Mouse (Mus musculus): ENCODE data around the gene Hddc3. TPM values are rescaled to one million over a fixed set of nuclear protein-coding genes. Genes with fewer than 3 reads are reported as not detected.

Hddc3 gene
- total RNA-seq, 1 experiment from 2014 or later = 6.6 TPM

GRCm38 (mm10) chr7:80365759-80366158 lies 22.9 kb downstream of the Hddc3 start:
- ATAC-seq (ENCODE audit: extremely low read depth, insufficient number of reproducible peaks, low FRiP score, poor library complexity, severe bottlenecking) = no peak

GRCm38 (mm10) chr7:80367232-80367631 lies 24.3 kb downstream of the Hddc3 start:
- no peak for ATAC-seq (ENCODE audit: extremely low read depth, insufficient number of reproducible peaks, low FRiP score, poor library complexity, severe bottlenecking)

- no peak for ATAC-seq (ENCODE audit: extremely low read depth, insufficient number of reproducible peaks, low FRiP score, poor library complexity, severe bottlenecking)
Measured at GRCm38 (mm10) chr7:80368009-80368408, 25.1 kb downstream of the Hddc3 start.

GRCm38 (mm10) chr7:80368635-80369421 lies 25.9 kb downstream of the Hddc3 start:
- ATAC-seq (ENCODE audit: extremely low read depth, insufficient number of reproducible peaks, low FRiP score, poor library complexity, severe bottlenecking) = peak; percentile 21

GRCm38 (mm10) chr7:80369461-80369860 lies 26.6 kb downstream of the Hddc3 start:
- ATAC-seq (ENCODE audit: extremely low read depth, insufficient number of reproducible peaks, low FRiP score, poor library complexity, severe bottlenecking) = peak; percentile 24; the same call in 1 of the 2 replicates

GRCm38 (mm10) chr7:80369967-80370431 lies 27.1 kb downstream of the Hddc3 start:
- ATAC-seq (ENCODE audit: extremely low read depth, insufficient number of reproducible peaks, low FRiP score, poor library complexity, severe bottlenecking) = no peak

GRCm38 (mm10) chr7:80370649-80371040 lies 27.7 kb downstream of the Hddc3 start:
- peak; percentile 39 for ATAC-seq (ENCODE audit: extremely low read depth, insufficient number of reproducible peaks, low FRiP score, poor library complexity, severe bottlenecking)

GRCm38 (mm10) chr7:80371041-80371751 lies 28.3 kb downstream of the Hddc3 start, which contains the start of gene Man2a2:
TSS of gene Man2a2 (minus strand) at chr7:80371375.
- ATAC-seq (ENCODE audit: extremely low read depth, insufficient number of reproducible peaks, low FRiP score, poor library complexity, severe bottlenecking) = no peak

- ATAC-seq (ENCODE audit: extremely low read depth, insufficient number of reproducible peaks, low FRiP score, poor library complexity, severe bottlenecking) = no peak
Measured at GRCm38 (mm10) chr7:80372166-80372565, 29.3 kb downstream of the Hddc3 start.

- ATAC-seq (ENCODE audit: extremely low read depth, insufficient number of reproducible peaks, low FRiP score, poor library complexity, severe bottlenecking) = no peak
Measured at GRCm38 (mm10) chr7:80372667-80373066, 29.8 kb downstream of the Hddc3 start.

- ATAC-seq (ENCODE audit: extremely low read depth, insufficient number of reproducible peaks, low FRiP score, poor library complexity, severe bottlenecking) = no peak
Measured at GRCm38 (mm10) chr7:80373352-80373751, 30.4 kb downstream of the Hddc3 start.

- no peak for ATAC-seq (ENCODE audit: extremely low read depth, insufficient number of reproducible peaks, low FRiP score, poor library complexity, severe bottlenecking)
Measured at GRCm38 (mm10) chr7:80373850-80374249, 30.9 kb downstream of the Hddc3 start.

GRCm38 (mm10) chr7:80374280-80374679 lies 31.4 kb downstream of the Hddc3 start:
- ATAC-seq (ENCODE audit: extremely low read depth, insufficient number of reproducible peaks, low FRiP score, poor library complexity, severe bottlenecking) = no peak

- no peak for ATAC-seq (ENCODE audit: extremely low read depth, insufficient number of reproducible peaks, low FRiP score, poor library complexity, severe bottlenecking)
Measured at GRCm38 (mm10) chr7:80374733-80375132, 31.8 kb downstream of the Hddc3 start.

- no peak for ATAC-seq (ENCODE audit: extremely low read depth, insufficient number of reproducible peaks, low FRiP score, poor library complexity, severe bottlenecking)
Measured at GRCm38 (mm10) chr7:80375376-80376039, 32.6 kb downstream of the Hddc3 start.

- no peak for ATAC-seq (ENCODE audit: extremely low read depth, insufficient number of reproducible peaks, low FRiP score, poor library complexity, severe bottlenecking)
Measured at GRCm38 (mm10) chr7:80376192-80376591, 33.3 kb downstream of the Hddc3 start.

- ATAC-seq (ENCODE audit: extremely low read depth, insufficient number of reproducible peaks, low FRiP score, poor library complexity, severe bottlenecking) = peak; percentile 55
Measured at GRCm38 (mm10) chr7:80377471-80377870, 34.6 kb downstream of the Hddc3 start.

- ATAC-seq (ENCODE audit: extremely low read depth, insufficient number of reproducible peaks, low FRiP score, poor library complexity, severe bottlenecking) = no peak
Measured at GRCm38 (mm10) chr7:80379531-80379930, 36.6 kb downstream of the Hddc3 start.

GRCm38 (mm10) chr7:80382919-80383318 lies 40.0 kb downstream of the Hddc3 start:
- ATAC-seq (ENCODE audit: extremely low read depth, insufficient number of reproducible peaks, low FRiP score, poor library complexity, severe bottlenecking) = no peak

All from neutrophil, adult 5-6 weeks (primary cell).